In the genomic region with DNA sequence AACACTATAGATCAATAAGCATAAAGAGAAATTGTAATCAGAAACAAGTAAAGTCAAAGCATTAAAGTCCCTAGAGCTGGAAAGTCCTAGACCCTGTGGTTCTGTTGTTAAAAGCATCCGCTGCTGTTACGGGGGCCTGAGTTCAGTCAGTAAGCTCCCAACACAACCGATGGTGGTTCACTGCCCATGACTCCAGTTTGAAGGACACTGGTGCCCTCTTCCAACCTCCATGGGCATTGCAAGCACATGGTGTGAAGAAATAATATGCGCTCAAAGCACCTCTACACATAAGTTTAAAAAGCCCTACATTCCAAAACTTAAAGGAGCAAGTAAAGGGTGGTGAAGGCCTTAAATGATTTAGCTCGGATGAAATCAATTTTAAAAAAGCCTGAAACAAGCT, we compare ENCODE assay signal across 10 mouse cellular contexts. TPM values are rescaled to one million over a fixed set of nuclear protein-coding genes. Genes with fewer than 3 reads are reported as not detected.
DNase-seq lines count a peak whose midpoint lies in the region; ATAC-seq and TF ChIP-seq lines count a peak whose summit lies in the region.
"Had no signal": no experiment of that assay in that cellular context is flagged by ENCODE, and none has a peak within 500 bp of the region (broad histone marks: within the 10 kb centered on the region; RNA-seq: fewer than 3 reads in every experiment).

No protein-coding gene starts in this region.

- TF ChIP-seq EP300 in stomach, postnatal 0 days (optimal IDR thresholded peaks at IDR 0.05), result no peak

- H3K9me3 ChIP-seq in liver, embryonic 11.5 days (ENCODE audit: control insufficient read depth, low read length), result no peaks in the 10 kb centered on the region
- no peaks in the 10 kb centered on the region for H3K9me3 ChIP-seq in stomach, postnatal 0 days (ENCODE audit: control insufficient read depth, low read length)
- H3K9me3 ChIP-seq: hindbrain, embryonic 15.5 days had no signal

- no peaks in the 10 kb centered on the region; the same call in 1 of the 2 replicates for H3K79me2 ChIP-seq in liver, adult 2 months (ENCODE audit: control insufficient read depth, insufficient read depth, low read length)

- no peak overlapping the region for H3K4me2 ChIP-seq in liver, embryonic 11.5 days
- H3K4me2 ChIP-seq in stomach, postnatal 0 days (replicated peaks; ENCODE audit: low read depth), result no peak overlapping the region
- H3K4me2 ChIP-seq: hindbrain, embryonic 15.5 days had no signal

- H3K4me3 ChIP-seq in liver, adult 2 months (ENCODE audit: insufficient read depth, low read depth, low read length), result no peak overlapping the region
- H3K4me3 ChIP-seq in liver, embryonic 11.5 days (ENCODE audit: low read depth, low read length), result no peak overlapping the region
- H3K4me3 ChIP-seq in stomach, postnatal 0 days (ENCODE audit: low read depth, low read length), result no peak overlapping the region
- H3K4me3 ChIP-seq: hindbrain, embryonic 15.5 days had no signal

- peak; percentile 49 for TF ChIP-seq CTCF in liver, adult 2 months (IDR thresholded peaks at IDR 0.05; ENCODE audit: low read depth, low read length)
- TF ChIP-seq CTCF in stomach, postnatal 0 days (IDR thresholded peaks at IDR 0.05; ENCODE audit: low read depth), result peak; percentile 54

- no peak for ATAC-seq in liver, embryonic 11.5 days (replicated peaks; ENCODE audit: low FRiP score)
- peak; percentile 37; the same call in 1 of the 2 replicates for ATAC-seq in granulocyte monocyte progenitor cell, adult 5-6 weeks (replicated peaks; ENCODE audit: poor library complexity, severe bottlenecking)
- no peak for ATAC-seq in stomach, postnatal 0 days (ENCODE audit: low FRiP score, low TSS enrichment)

- H3K27ac ChIP-seq in liver, adult 2 months (replicated peaks; ENCODE audit: insufficient read depth, low read depth, low read length), result no peak overlapping the region
- no peak overlapping the region for H3K27ac ChIP-seq in liver, embryonic 11.5 days (ENCODE audit: low read depth, low read length)
- H3K27ac ChIP-seq in stomach, postnatal 0 days (replicated peaks), result no peak overlapping the region
- H3K27ac ChIP-seq: hindbrain, embryonic 15.5 days had no signal

- 79% methylated on average over 5 of the region's 5 CpGs for WGBS in liver, adult 2 months
- 87% methylated on average over 5 of the region's 5 CpGs for WGBS in liver, embryonic 11.5 days
- 85% methylated on average over 5 of the region's 5 CpGs for WGBS in stomach, postnatal 0 days

- no peak for TF ChIP-seq POLR2A in liver, adult 2 months (IDR thresholded peaks at IDR 0.05; ENCODE audit: extremely low read depth, insufficient read depth, low read length)

- peak; percentile 24 for DNase-seq in adrenal gland, postnatal 10 days
- DNase-seq in adrenal gland, postnatal 14 days, result no peak
- DNase-seq in liver, adult 2 months (ENCODE audit: extremely low read depth, low read depth, low spot score), result peak; percentile 49
- no peak for DNase-seq in liver, embryonic 11.5 days (ENCODE audit: low spot score)
- DNase-seq in stomach, postnatal 0 days (ENCODE audit: low spot score), result no peak
- DNase-seq in left cerebral cortex, adult 11 months (ENCODE audit: low spot score), result no peak
- DNase-seq in adrenal gland, adult 18-20 months (ENCODE audit: low spot score in 2 of 2), result no peak
- DNase-seq: cerebellum, adult 11 months had no signal

- peaks cover 14% of the 10 kb centered on the region for H3K36me3 ChIP-seq in liver, adult 2 months (ENCODE audit: control insufficient read depth, insufficient read depth, low read length)
- peaks cover 14% of the 10 kb centered on the region; the same call in 1 of the 2 replicates for H3K36me3 ChIP-seq in liver, embryonic 11.5 days (ENCODE audit: control insufficient read depth, insufficient read depth, low read length)
- H3K36me3 ChIP-seq in stomach, postnatal 0 days (ENCODE audit: control insufficient read depth, insufficient read depth, low read length), result no peaks in the 10 kb centered on the region

- no peaks in the 10 kb centered on the region for H3K4me1 ChIP-seq in liver, adult 2 months (ENCODE audit: control insufficient read depth, insufficient read depth, low read length)
- no peaks in the 10 kb centered on the region for H3K4me1 ChIP-seq in liver, embryonic 11.5 days (replicated peaks; ENCODE audit: control insufficient read depth, insufficient read depth, low read length)
- no peaks in the 10 kb centered on the region for H3K4me1 ChIP-seq in stomach, postnatal 0 days (replicated peaks; ENCODE audit: control insufficient read depth, insufficient read depth)
- H3K4me1 ChIP-seq: hindbrain, embryonic 15.5 days had no signal

- H3K27me3 ChIP-seq in liver, adult 2 months (ENCODE audit: control insufficient read depth, insufficient read depth, low read length), result no peaks in the 10 kb centered on the region
- no peaks in the 10 kb centered on the region for H3K27me3 ChIP-seq in liver, embryonic 11.5 days (replicated peaks; ENCODE audit: control insufficient read depth, insufficient read depth, low read length)
- no peaks in the 10 kb centered on the region for H3K27me3 ChIP-seq in stomach, postnatal 0 days (ENCODE audit: control insufficient read depth, insufficient read depth, low read length)
- H3K27me3 ChIP-seq: hindbrain, embryonic 15.5 days had no signal

- H3K9ac ChIP-seq in liver, adult 2 months (ENCODE audit: low read depth, low read length), result no peak overlapping the region
- H3K9ac ChIP-seq in liver, embryonic 11.5 days (ENCODE audit: low read depth, low read length), result no peak overlapping the region
- H3K9ac ChIP-seq in stomach, postnatal 0 days (ENCODE audit: low read length), result no peak overlapping the region
- H3K9ac ChIP-seq: hindbrain, embryonic 15.5 days had no signal

RNA-seq across cellular contexts. Expression of a gene that starts 24.6 kb away (rescaled TPM):
- 10 to 100 TPM; 48.5 to 60.9 TPM for total RNA-seq in adrenal gland, postnatal 10 days (2021)
- 62.9 and 63.4 TPM in 2 replicates for total RNA-seq in adrenal gland, postnatal 14 days (2021)
- total RNA-seq in liver, adult 2 months (2014; rRNA removed), result 25.6 and 28.8 TPM in 2 replicates
- polyA plus RNA-seq in liver, adult 2 months (2012; rRNA removed), result 13.8 and 25.0 TPM in 2 replicates
- polyA plus RNA-seq in liver, embryonic 11.5 days (2014; fragmentation: Nextera tagmentation; extraction: Ambion mirVana), result 41.6 and 42.1 TPM in 2 replicates
- 81.0 and 103 TPM in 2 replicates for total RNA-seq in granulocyte monocyte progenitor cell, adult 5-6 weeks (2014; fragmentation: Nextera tagmentation)
- 94.7 and 102 TPM in 2 replicates for total RNA-seq in granulocyte monocyte progenitor cell, adult 5-6 weeks (2017)
- 7.0 and 7.6 TPM in 2 replicates for polyA plus RNA-seq in stomach, postnatal 0 days (2015; fragmentation: Nextera tagmentation; extraction: Ambion mirVana)
- total RNA-seq in adrenal gland, adult 18-20 months (2021), result 10 to 100 TPM; 51.0 to 58.3 TPM

RNA-seq across cellular contexts. Expression of a gene that starts 33.8 kb away (rescaled TPM):
- total RNA-seq in adrenal gland, postnatal 10 days (2021), result 10 to 100 TPM; 44.5 to 44.9 TPM
- total RNA-seq in adrenal gland, postnatal 14 days (2021), result 45.5 and 47.1 TPM in 2 replicates
- 38.7 and 39.3 TPM in 2 replicates for total RNA-seq in liver, adult 2 months (2014; rRNA removed)
- 16.5 and 19.2 TPM in 2 replicates for polyA plus RNA-seq in liver, adult 2 months (2012; rRNA removed)
- 5.0 and 5.6 TPM in 2 replicates for polyA plus RNA-seq in liver, embryonic 11.5 days (2014; fragmentation: Nextera tagmentation; extraction: Ambion mirVana)
- total RNA-seq in granulocyte monocyte progenitor cell, adult 5-6 weeks (2014; fragmentation: Nextera tagmentation), result 10.5 and 29.9 TPM in 2 replicates
- total RNA-seq in granulocyte monocyte progenitor cell, adult 5-6 weeks (2017), result 6.1 and 11.1 TPM in 2 replicates
- polyA plus RNA-seq in stomach, postnatal 0 days (2015; fragmentation: Nextera tagmentation; extraction: Ambion mirVana), result 9.3 and 9.5 TPM in 2 replicates
- 10 to 100 TPM; 48.5 to 49.6 TPM for total RNA-seq in adrenal gland, adult 18-20 months (2021)

Comparison
In these comparisons a context has a peak if more than half of its experiments do, and no peak if none do; other contexts are left out.
1. DNase-seq: peak in adrenal gland, postnatal 10 days (single experiment) and liver, adult 2 months (single experiment); none in adrenal gland, postnatal 14 days (single experiment), liver, embryonic 11.5 days (single experiment), stomach, postnatal 0 days (single experiment), left cerebral cortex, adult 11 months (single experiment) and adrenal gland, adult 18-20 months (0 of 2).